Mouse (Mus musculus) monocyte, adult 2 months (primary cell): Measurements from ENCODE around the gene Rfxap.
A peak's percentile ranks its signal among the peaks of the same experiment; 100 is the strongest.

Experiments used
- DNase-seq, 2 experiments: peaks; one replicate each; pipeline ENCODE4 v3.0.0; 2022; ENCODE audit warnings: low spot score in 2 of 2, low read depth in 1 of 2

The Rfxap gene

DNA sequence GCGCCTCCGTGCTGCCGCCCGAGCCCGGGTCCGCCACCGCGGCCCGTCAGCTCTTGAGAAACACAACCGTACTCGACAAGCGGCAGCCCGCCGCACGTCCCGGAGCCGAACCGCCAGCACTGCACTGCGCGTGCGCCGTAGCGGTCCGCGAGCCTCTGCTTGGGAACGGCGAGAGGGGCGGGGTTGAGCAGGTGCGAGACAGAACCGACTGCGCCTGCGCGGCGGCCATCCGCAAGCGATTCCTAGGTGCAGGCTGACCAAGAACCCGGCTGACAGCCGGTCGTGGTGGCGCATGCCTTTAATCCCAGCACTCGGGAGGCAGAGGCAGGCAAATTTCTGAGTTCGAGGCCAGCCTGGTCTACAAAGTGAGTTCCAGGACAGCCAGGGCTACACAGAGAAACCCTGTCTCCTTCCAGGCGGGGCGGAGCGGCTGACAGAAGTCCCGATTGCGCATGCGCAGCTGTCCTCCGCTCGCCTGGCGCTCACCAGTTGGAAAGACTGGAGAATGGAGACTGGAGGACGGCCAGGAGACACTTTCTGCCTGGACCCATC is at the start of gene Rfxap:
TSS of gene Rfxap (minus strand) at position 126 of the 552 bp plus-strand sequence.
- peak; percentile 80 to 92 for DNase-seq

GRCm38 (mm10) chr3:54835421-54835820 is 27.8 kb upstream of the Rfxap start:
- no peak for DNase-seq

- no peak for DNase-seq
Measured at GRCm38 (mm10) chr3:54832491-54832890, 24.9 kb upstream of the Rfxap start.

GRCm38 (mm10) chr3:54822526-54822925 is 14.9 kb upstream of the Rfxap start:
- no peak for DNase-seq

GRCm38 (mm10) chr3:54815292-54815691 is 7.7 kb upstream of the Rfxap start:
- DNase-seq = no peak

DNA sequence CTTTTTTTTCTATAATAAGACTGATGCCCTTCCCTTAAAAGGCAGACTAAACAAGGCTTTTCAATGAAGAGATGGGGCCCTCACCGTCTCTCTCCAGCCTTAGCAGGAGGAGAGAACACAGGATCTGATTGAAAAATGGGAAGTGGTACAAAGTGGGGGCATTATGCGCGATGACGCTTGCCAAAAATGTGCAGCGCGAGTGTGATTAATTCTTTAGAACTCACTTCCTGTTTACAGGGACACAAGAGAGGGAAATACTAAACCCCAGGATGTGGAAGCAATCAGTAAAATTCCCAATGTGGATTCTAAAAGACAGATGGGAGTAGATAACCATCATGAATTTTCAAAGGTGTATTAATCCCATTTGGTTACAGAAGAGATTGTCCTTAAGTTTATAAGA is 7.0 kb upstream of the Rfxap start:
- DNase-seq = peak in 1 of 2 experiments; percentile 9

DNA sequence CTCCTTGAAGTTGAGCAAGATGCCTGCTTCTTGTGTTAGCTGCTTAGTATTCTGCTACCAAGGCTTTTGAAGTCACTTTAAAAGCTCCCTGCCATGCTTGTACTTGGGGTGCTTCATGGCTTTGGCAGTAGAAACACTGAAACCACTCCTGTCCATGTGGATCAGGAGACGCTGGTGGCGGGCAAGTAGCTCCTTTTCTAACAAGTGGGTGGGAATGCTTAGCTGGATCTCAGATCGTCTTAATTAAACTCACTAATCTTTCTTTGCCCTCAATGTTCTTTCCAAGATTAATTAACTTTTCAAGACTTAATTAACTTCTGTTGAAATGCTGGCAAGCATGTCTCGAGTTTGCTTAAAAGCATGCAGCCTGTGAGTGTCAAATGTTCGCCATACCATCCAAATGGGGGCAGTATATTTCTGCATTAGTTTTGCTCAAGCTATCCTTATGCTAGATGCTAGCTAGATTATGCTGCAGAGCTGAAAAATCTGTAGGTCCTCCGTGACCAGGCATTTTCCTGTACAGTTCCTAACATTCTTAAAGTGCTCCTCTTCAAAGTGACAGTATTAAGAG is 5.9 kb upstream of the Rfxap start:
- no peak for DNase-seq

DNA sequence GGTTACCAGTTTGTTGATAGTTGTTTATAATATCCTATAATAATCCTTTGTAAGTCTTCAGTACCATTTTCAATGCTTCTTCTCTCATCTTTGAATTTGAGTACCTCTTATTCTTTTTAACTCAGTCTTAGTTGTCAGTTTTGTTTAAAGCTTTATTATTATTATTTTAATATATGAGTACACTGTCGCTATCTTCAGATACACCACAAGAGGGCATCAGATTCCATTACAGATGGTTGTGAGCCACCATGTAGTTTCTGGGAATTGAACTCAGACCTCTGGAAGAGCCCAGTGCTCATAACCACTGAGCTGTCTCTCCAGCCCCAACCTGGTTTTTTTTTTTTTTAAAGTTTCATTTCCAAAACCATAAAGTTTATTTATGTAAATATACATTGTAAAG is 4.0 kb upstream of the Rfxap start:
- no peak for DNase-seq

- no peak for DNase-seq
Measured at GRCm38 (mm10) chr3:54809111-54809510, 1.5 kb upstream of the Rfxap start.

- DNase-seq = no peak
Measured at GRCm38 (mm10) chr3:54807061-54807661, 430 bp downstream of the Rfxap start.

- DNase-seq = no peak
Measured at GRCm38 (mm10) chr3:54803713-54804112, 3.9 kb downstream of the Rfxap start.

GRCm38 (mm10) chr3:54797211-54797610 is 10.4 kb downstream of the Rfxap start:
- DNase-seq = no peak

DNA sequence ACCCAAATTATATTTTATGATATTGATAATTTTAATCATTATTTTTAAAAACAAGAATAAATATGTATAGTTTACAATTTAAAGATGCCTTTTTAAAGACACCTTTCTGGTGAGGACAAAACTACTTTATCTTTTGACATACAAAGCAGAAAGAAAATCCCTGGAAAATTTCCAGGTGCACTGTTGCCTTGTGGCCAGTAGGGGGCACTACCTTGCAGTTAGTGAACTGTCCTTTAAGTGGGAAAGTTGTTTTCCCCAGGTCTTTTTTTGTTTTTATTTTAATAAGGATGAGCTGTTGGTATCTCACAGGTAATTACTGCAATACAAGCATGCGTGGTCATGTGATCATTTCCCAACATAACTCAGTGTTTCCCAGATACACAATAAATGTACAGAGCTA is 11.8 kb downstream of the Rfxap start:
- DNase-seq = no peak

DNA sequence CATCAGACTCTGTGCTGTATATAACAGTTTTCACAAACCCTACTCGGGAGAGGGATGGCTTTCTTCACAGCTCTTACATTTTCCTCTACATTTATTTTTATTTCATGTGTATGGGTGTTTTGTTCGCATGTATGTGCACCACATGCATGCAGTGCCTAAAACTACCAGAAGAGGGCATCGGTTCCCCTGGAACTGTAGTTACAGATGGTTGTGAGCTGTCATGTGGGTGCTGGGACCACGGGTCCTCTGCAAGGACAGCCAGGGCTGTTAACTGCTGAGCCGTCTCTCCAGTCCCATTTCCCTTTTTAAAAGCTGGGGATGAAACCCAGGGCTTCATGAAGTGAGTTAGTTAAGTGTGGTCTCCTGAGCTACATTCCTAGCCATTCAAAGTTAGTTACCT is 12.2 kb downstream of the Rfxap start:
- no peak for DNase-seq

- DNase-seq = no peak
Measured at GRCm38 (mm10) chr3:54793762-54794161, 13.8 kb downstream of the Rfxap start.

DNA sequence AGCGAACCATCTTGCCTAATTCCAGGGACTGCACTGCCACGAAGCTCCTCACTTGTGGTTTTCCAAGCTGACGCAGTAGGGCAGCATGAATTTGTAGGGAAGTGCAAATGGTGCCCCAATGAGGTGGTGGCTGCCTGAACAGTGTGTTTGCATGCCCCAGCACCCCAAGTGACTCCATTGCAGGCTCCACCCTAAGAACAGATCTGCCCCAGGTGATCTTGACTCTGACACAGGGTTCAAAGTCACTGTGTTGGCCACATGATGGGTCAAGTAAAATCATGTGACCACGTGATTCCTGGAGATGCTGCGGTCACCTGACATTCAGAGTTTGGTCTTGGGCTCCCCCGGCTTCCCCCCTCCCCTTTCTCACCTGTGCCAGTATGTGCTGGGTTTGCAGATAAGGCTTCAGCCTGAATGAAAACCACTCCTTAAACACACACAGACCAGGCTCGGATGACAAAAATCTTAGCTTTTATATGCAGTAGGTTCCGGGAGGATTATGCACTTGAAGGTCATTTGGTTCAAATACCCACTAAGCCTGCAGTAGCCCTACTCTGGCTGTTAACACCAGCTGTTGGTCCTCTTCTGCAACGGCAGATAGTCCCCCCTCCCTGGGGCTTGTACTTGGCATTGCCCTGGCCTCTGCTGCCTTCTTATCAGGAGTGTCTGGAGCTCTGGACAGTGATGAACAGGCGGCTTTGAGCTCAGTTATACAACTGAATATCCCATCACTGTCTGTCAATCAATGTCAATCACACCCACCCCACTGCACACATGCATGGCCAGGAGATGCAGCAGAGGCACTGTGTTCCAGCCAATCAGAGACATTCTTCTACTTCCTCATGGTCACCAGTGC is 15.5 kb downstream of the Rfxap start:
- no peak for DNase-seq

DNA sequence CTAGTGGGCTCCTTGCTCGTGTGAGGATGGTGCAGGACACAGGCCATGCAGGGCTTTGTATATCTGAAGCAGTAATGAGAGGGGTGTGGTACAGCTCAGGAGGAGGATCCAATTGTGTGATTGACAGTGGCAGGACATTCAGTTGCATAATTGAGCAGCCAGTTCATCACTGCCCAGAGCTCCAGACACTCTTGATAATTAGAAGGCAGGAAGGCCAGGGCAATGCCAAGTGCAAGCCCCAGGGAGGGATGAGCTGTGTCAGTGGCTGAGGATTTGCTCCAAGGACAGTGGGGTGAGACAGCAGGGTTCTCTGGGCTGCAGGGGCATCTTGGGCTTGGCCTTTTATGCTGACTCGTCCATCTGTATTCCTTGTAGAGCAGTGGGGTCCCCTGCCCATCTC is 17.0 kb downstream of the Rfxap start:
- no peak for DNase-seq

- no peak for DNase-seq
Measured at GRCm38 (mm10) chr3:54775989-54776631, 31.5 kb downstream of the Rfxap start.

DNA sequence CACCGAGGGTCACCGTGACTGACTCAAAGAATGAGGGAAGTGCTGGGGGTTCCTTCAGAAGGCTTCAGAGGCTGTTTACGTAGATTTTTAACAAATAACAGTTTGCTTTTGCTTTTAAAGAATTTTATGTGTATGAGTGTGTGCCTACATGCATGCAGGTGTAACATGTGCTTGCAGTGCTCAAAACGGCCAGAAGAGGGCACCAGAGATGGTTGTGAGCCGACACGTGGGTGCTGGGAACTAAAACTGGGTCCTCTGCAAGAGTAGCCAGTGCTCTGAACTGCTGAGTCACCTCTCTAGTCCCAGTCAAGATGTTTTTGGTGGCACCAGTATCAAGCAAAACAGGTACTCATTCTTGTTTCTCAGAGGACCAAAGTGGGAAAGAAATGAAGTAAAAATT is 34.0 kb downstream of the Rfxap start:
- DNase-seq = no peak

DNA sequence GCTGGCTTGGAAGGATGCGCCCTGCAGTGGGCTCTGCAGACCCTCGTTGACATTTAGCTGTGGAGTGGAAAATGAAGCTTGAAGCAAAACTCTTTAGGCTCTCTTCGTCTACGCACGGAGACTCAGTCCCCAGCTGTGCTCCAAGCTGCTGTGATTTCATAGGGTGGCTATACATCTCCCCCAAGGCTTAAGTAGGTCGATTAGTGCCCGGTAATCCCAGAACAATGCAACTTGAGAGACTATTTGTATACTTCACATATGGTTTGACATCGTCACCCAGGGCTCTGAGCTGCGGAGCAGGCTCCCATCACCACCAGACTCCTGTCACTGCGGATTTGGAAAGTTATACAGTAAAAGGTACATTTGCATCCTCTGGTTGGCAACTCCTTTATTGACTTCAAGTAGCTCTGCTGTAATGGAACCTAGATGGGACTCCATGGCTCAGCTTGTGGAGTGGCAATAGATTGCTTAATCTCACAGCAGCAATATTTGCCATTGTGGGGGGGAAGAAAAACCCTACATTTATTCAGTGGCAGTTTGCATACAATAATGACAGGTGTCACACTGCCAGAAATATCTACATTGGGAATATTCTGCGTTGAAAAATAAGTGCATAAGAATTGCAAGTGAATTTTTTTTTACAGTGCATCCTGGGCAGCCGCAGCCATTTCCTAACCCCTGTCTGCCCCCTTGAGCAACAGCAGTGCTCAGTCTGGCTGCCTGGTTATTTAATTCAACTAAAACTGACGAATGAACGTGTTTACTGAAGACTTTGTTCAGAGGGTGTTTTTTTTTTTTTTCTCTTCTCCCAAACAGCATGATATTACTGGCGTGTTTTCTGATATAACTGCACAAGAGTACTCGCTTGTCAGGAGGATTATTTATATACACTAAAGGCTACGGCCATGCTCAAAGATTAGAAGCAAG is 38.0 kb downstream of the Rfxap start:
- DNase-seq = no peak
